Mouse (Mus musculus): ENCODE data around the gene Get4. TPM values are rescaled to one million over a fixed set of nuclear protein-coding genes. Genes with fewer than 3 reads are reported as not detected.

Get4 gene
- polyA plus RNA-seq, 1 experiment from 2014 or later: 141 TPM

- ATAC-seq (replicated peaks; ENCODE audit: extremely low read depth, insufficient read depth, low FRiP score): peak; percentile 59
- H3K9ac ChIP-seq (ENCODE audit: low read length): no peak overlapping the region
Observed at GRCm38 (mm10) chr5:139282191-139282590, 30.1 kb downstream of the Get4 start.

GRCm38 (mm10) chr5:139283460-139284180 is 31.5 kb downstream of the Get4 start:
- Histone ChIP-seq H3K27ac (ENCODE audit: low read length) (no peak overlapping the region), H3K4me2 (ENCODE audit: low read depth, low read length) (no peak overlapping the region), H3K9me3 (replicated peaks; ENCODE audit: control insufficient read depth, low read length) (0 out of 2 replicates have a peak, but pooled peaks cover 3% of the 10 kb centered on the region), H3K36me3 (ENCODE audit: control insufficient read depth, insufficient read depth) (no peaks in the 10 kb centered on the region), H3K4me1 (ENCODE audit: control insufficient read depth, insufficient read depth, low read length) (no peaks in the 10 kb centered on the region), H3K27me3 (ENCODE audit: control insufficient read depth, insufficient read depth, low read length) (no peaks in the 10 kb centered on the region; the same call in 1 of the 2 replicates), H3K9ac (ENCODE audit: low read length) (no peak overlapping the region), H3K4me3 (ENCODE audit: low read length) (no peak overlapping the region)
- WGBS: 93% methylated on average over 14 of the region's 14 CpGs
- no peak for ATAC-seq (replicated peaks; ENCODE audit: extremely low read depth, insufficient read depth, low FRiP score)

More at GRCm38 (mm10) chr5:139282191-139282590, 30.1 kb downstream of the Get4 start:
- no peaks in the 10 kb centered on the region for H3K27me3 ChIP-seq (ENCODE audit: control insufficient read depth, insufficient read depth, low read length)
- H3K4me2 ChIP-seq (ENCODE audit: low read depth, low read length): no peak overlapping the region
- H3K4me1 ChIP-seq (ENCODE audit: control insufficient read depth, insufficient read depth, low read length): no peaks in the 10 kb centered on the region
- no peak overlapping the region for H3K27ac ChIP-seq (ENCODE audit: low read length)
- H3K4me3 ChIP-seq (ENCODE audit: low read length): no peak overlapping the region
- H3K36me3 ChIP-seq (ENCODE audit: control insufficient read depth, insufficient read depth): no peaks in the 10 kb centered on the region
- WGBS: 7% methylated on average over 15 of the region's 15 CpGs
- 0 out of 2 replicates have a peak, but pooled peaks cover 3% of the 10 kb centered on the region for H3K9me3 ChIP-seq (replicated peaks; ENCODE audit: control insufficient read depth, low read length)

- Histone ChIP-seq H3K27ac (ENCODE audit: low read length) (no peak overlapping the region), H3K27me3 (ENCODE audit: control insufficient read depth, insufficient read depth, low read length) (no peaks in the 10 kb centered on the region; the same call in 1 of the 2 replicates), H3K9me3 (replicated peaks; ENCODE audit: control insufficient read depth, low read length) (0 out of 2 replicates have a peak, but pooled peaks cover 3% of the 10 kb centered on the region), H3K4me1 (ENCODE audit: control insufficient read depth, insufficient read depth, low read length) (no peaks in the 10 kb centered on the region), H3K4me2 (ENCODE audit: low read depth, low read length) (no peak overlapping the region), H3K4me3 (ENCODE audit: low read length) (no peak overlapping the region), H3K36me3 (ENCODE audit: control insufficient read depth, insufficient read depth) (no peaks in the 10 kb centered on the region), H3K9ac (ENCODE audit: low read length) (no peak overlapping the region)
- WGBS: 49% methylated on average over 8 of the region's 8 CpGs
- no peak for ATAC-seq (replicated peaks; ENCODE audit: extremely low read depth, insufficient read depth, low FRiP score)
Observed at GRCm38 (mm10) chr5:139285383-139286067, 33.4 kb downstream of the Get4 start.

DNA sequence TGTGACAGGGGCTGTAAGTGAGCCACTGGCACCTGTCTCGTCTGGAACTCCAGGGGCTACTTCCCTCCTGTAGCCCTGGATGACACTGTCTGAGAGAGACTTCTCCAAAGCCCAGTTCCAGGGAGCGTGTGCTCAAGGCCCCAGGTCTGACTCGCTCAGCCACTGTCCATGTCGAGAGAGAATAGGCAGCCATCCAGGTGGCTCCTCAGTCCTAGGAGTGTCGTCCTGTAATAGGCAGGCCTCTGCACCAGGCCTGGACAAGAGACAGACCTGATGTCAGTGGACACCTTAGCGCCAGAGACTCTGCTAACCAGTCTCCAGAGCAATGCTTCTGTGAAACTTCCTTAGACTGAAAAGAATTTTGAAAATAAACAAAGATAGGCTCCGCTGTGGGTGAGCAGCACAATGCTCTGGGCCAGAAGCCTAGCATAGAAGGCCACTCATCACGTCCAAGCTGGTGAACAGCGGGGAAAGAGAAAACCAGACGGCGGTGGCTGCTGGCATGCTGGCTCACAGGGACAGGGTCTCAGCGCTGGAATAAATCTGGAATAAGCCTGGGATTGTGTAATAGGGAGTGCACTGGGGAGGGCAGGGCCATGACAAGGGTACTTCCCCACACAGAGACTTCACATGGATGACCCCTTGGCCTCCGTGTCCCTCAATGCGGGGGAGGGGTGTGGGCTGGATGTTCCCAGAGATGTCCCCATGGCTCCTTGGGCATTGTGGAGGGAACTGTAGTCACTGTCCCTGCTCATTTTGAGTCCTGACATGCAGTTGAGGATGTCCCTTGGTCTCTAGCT is 34.2 kb downstream of the Get4 start:
- Histone ChIP-seq H3K4me3 (ENCODE audit: low read length) (no peak overlapping the region), H3K4me2 (ENCODE audit: low read depth, low read length) (no peak overlapping the region), H3K36me3 (ENCODE audit: control insufficient read depth, insufficient read depth) (no peaks in the 10 kb centered on the region), H3K9ac (ENCODE audit: low read length) (no peak overlapping the region), H3K9me3 (replicated peaks; ENCODE audit: control insufficient read depth, low read length) (0 out of 2 replicates have a peak, but pooled peaks cover 3% of the 10 kb centered on the region), H3K4me1 (ENCODE audit: control insufficient read depth, insufficient read depth, low read length) (no peaks in the 10 kb centered on the region), H3K27me3 (ENCODE audit: control insufficient read depth, insufficient read depth, low read length) (no peaks in the 10 kb centered on the region; the same call in 1 of the 2 replicates), H3K27ac (ENCODE audit: low read length) (peak overlapping the region; percentile 38; the same call in 1 of the 2 replicates)
- WGBS: 58% methylated on average over 14 of the region's 14 CpGs
- no peak for ATAC-seq (replicated peaks; ENCODE audit: extremely low read depth, insufficient read depth, low FRiP score)

GRCm38 (mm10) chr5:139287099-139287498 is 35.0 kb downstream of the Get4 start:
- Histone ChIP-seq H3K4me2 (ENCODE audit: low read depth, low read length) (no peak overlapping the region), H3K4me3 (ENCODE audit: low read length) (no peak overlapping the region), H3K9me3 (replicated peaks; ENCODE audit: control insufficient read depth, low read length) (0 out of 2 replicates have a peak, but pooled peaks cover 3% of the 10 kb centered on the region), H3K4me1 (ENCODE audit: control insufficient read depth, insufficient read depth, low read length) (no peaks in the 10 kb centered on the region), H3K27me3 (ENCODE audit: control insufficient read depth, insufficient read depth, low read length) (no peaks in the 10 kb centered on the region; the same call in 1 of the 2 replicates), H3K36me3 (ENCODE audit: control insufficient read depth, insufficient read depth) (no peaks in the 10 kb centered on the region), H3K27ac (ENCODE audit: low read length) (0 out of 2 replicates have a peak overlapping the region, but pooled peaks have one; percentile 38), H3K9ac (ENCODE audit: low read length) (no peak overlapping the region)
- whole genome bisulfite sequencing: 73% methylated on average over 5 of the region's 5 CpGs
- ATAC-seq (replicated peaks; ENCODE audit: extremely low read depth, insufficient read depth, low FRiP score): no peak

- Histone ChIP-seq H3K36me3 (ENCODE audit: control insufficient read depth, insufficient read depth) (no peaks in the 10 kb centered on the region), H3K4me1 (ENCODE audit: control insufficient read depth, insufficient read depth, low read length) (no peaks in the 10 kb centered on the region), H3K4me3 (ENCODE audit: low read length) (no peak overlapping the region), H3K4me2 (ENCODE audit: low read depth, low read length) (no peak overlapping the region), H3K9me3 (replicated peaks; ENCODE audit: control insufficient read depth, low read length) (0 out of 2 replicates have a peak, but pooled peaks cover 3% of the 10 kb centered on the region), H3K9ac (ENCODE audit: low read length) (no peak overlapping the region), H3K27me3 (ENCODE audit: control insufficient read depth, insufficient read depth, low read length) (no peaks in the 10 kb centered on the region; the same call in 1 of the 2 replicates), H3K27ac (ENCODE audit: low read length) (no peak overlapping the region)
- WGBS: 78% methylated on average over 4 of the region's 4 CpGs
- ATAC-seq (replicated peaks; ENCODE audit: extremely low read depth, insufficient read depth, low FRiP score): no peak
Observed at GRCm38 (mm10) chr5:139287787-139288186, 35.7 kb downstream of the Get4 start.

GRCm38 (mm10) chr5:139288591-139288990 is 36.5 kb downstream of the Get4 start:
- WGBS: 72% methylated on average over 4 of the region's 4 CpGs
- no peak for ATAC-seq (replicated peaks; ENCODE audit: extremely low read depth, insufficient read depth, low FRiP score)

GRCm38 (mm10) chr5:139290467-139291259 is 38.5 kb downstream of the Get4 start:
- Histone ChIP-seq H3K9me3 (replicated peaks; ENCODE audit: control insufficient read depth, low read length) (peaks cover 3% of the 10 kb centered on the region; the same call in 1 of the 2 replicates), H3K9ac (ENCODE audit: low read length) (no peak overlapping the region), H3K27me3 (ENCODE audit: control insufficient read depth, insufficient read depth, low read length) (no peaks in the 10 kb centered on the region; the same call in 1 of the 2 replicates), H3K36me3 (ENCODE audit: control insufficient read depth, insufficient read depth) (no peaks in the 10 kb centered on the region), H3K4me3 (ENCODE audit: low read length) (no peak overlapping the region), H3K4me1 (ENCODE audit: control insufficient read depth, insufficient read depth, low read length) (no peaks in the 10 kb centered on the region), H3K27ac (ENCODE audit: low read length) (no peak overlapping the region), H3K4me2 (ENCODE audit: low read depth, low read length) (no peak overlapping the region)
- no peak for ATAC-seq (replicated peaks; ENCODE audit: extremely low read depth, insufficient read depth, low FRiP score)
- WGBS: 80% methylated on average over 12 of the region's 12 CpGs

More at GRCm38 (mm10) chr5:139288591-139288990, 36.5 kb downstream of the Get4 start:
- no peak overlapping the region for H3K4me3 ChIP-seq (ENCODE audit: low read length)
- no peaks in the 10 kb centered on the region for H3K4me1 ChIP-seq (ENCODE audit: control insufficient read depth, insufficient read depth, low read length)
- no peak overlapping the region for H3K27ac ChIP-seq (ENCODE audit: low read length)
- no peaks in the 10 kb centered on the region for H3K36me3 ChIP-seq (ENCODE audit: control insufficient read depth, insufficient read depth)
- no peaks in the 10 kb centered on the region; the same call in 1 of the 2 replicates for H3K27me3 ChIP-seq (ENCODE audit: control insufficient read depth, insufficient read depth, low read length)
- H3K9ac ChIP-seq (ENCODE audit: low read length): no peak overlapping the region
- no peak overlapping the region for H3K4me2 ChIP-seq (ENCODE audit: low read depth, low read length)
- 0 out of 2 replicates have a peak, but pooled peaks cover 3% of the 10 kb centered on the region for H3K9me3 ChIP-seq (replicated peaks; ENCODE audit: control insufficient read depth, low read length)
